Mouse (Mus musculus) left cerebral cortex, postnatal 10 days (tissue): ENCODE results near the gene Olfr1443. TPM values are rescaled to one million over a fixed set of nuclear protein-coding genes. Genes with fewer than 3 reads are reported as not detected.
"Not testable (repeated sequence)": the region's sequence is repeated elsewhere in the genome, so short reads cannot be mapped to it uniquely, and the experiment has no call there.

ENCODE experiments used
- DNase-seq, 2 experiments: peaks; one replicate each; pipeline ENCODE4 v3.0.0; 2021 to 2022; ENCODE audit warnings: low spot score in 2 of 2, mixed read lengths in 1 of 2; ENCODE audit errors: extremely low spot score in 1 of 2
- intact Hi-C: fragments of 180-260 bp; cut with DNase I; formaldehyde crosslinking; loops from one replicate; pipeline ENCODE4 v1.15.1; 2025
- total RNA-seq, 2 experiments: library from RNA; stranded (reverse); gene quantifications; 2 replicates each; pipeline ENCODE4 v1.2.3; 2021

Gene Olfr1443
- not detected for total RNA-seq

GRCm38 (mm10) chr19:12677812-12678211, at the start of gene Olfr1443:
Gene Olfr1443 (plus strand): TSS chr19:12678112.
- intact Hi-C loops: no loop called here
- DNase-seq: no peak

DNA sequence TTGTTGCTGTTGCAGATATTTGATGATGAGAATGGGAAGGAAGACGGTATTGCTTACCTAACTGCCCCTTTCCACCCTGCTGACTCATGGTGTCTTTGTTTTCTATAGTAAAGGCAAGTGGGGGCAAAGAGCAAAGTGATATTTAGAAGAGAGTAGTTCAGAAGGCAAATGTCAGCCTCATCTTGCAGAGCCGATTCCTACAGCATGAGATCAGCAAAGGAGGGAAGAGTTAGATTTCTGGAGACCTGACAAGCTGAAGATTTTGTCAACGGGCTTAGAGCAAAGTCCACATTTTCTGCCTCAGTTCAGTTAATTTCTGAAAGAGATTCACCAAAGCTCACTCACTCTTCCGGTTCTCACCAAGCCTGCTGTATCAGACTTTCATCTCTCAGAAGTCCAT, 44.7 kb upstream of the Olfr1443 start, which contains the start of gene Glyat:
TSS of gene Glyat (plus strand) at position 133 of the 400 bp plus-strand sequence.
- intact Hi-C loops: no loop called here
- no peak for DNase-seq

DNA sequence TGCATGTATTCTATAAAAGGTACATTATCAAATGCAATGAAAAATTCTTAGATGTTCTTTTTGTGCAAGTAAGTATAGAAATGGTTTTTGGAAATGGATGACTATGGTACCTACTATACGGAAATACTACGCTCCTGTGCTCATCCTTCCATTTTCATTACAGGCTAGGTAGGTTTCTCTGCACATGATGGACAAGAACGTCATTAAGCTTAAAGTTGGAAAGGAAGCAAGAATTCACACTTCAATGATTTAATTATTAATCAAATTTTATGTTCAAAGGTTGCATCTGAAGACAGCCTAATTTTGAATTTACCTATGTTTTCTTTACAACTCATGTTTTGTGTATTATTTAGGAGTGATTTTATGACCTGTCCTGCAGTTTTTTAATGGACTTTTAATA, 43.7 kb upstream of the Olfr1443 start:
- intact Hi-C loops: no loop called here
- no peak for DNase-seq

- intact Hi-C loops: no loop called here
- no peak for DNase-seq
Measured at GRCm38 (mm10) chr19:12634963-12635362, 42.9 kb upstream of the Olfr1443 start.

GRCm38 (mm10) chr19:12636863-12637262, 41.0 kb upstream of the Olfr1443 start:
- intact Hi-C loops: no loop called here
- DNase-seq: no peak

- no peak for DNase-seq
- intact Hi-C loops: no loop called here
Measured at GRCm38 (mm10) chr19:12638049-12638448, 39.9 kb upstream of the Olfr1443 start.

DNA sequence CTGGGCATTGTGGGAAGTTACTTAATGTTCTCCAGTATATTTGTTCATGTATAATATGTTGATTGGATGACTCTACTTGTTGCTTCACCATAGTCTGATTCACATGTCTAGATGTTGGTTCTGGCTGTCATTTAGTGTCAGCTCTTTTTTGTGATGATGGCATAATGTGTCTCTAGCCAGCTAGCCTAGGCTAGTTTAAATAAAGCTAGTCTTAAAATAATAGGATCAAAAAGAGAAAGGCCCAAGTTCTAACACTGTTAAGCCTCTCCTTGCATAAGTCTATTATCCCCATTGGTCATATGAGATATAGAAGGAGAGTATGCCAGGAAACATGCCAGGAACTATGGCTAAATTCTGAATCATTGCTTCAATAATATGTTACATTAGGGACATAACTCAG, 28.4 kb upstream of the Olfr1443 start:
- intact Hi-C loops: no loop called here

DNA sequence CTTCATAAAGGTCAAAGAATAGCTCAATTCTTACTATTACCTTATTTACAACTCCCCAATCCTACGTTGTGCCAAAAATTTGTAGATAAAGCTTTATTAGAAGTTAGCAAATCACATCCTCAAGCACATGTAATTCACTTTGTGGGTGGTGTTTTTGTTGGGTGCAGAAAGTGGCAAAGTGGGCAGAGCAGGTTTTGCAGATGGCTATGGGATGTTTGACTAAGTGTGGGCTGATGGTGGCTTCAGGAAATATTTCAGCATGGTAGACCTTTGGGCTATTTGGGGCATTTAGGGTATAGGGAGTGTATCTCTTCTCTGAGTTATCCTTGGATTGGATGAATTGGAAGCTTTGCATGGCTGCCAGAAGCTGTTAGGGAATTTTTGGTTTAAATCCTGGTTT, 11.8 kb upstream of the Olfr1443 start:
- intact Hi-C loops: no loop called here
- no peak for DNase-seq

More for the DNA sequence above, 28.4 kb upstream of the Olfr1443 start:
- no peak for DNase-seq

- intact Hi-C loops, DNase-seq: not testable (repeated sequence)
Measured at GRCm38 (mm10) chr19:12668601-12669000, 9.3 kb upstream of the Olfr1443 start.

GRCm38 (mm10) chr19:12670139-12670538, 7.8 kb upstream of the Olfr1443 start, which contains the start of gene Olfr1442:
Gene Olfr1442 (plus strand): TSS chr19:12670439.
- no peak for DNase-seq
- intact Hi-C loops: no loop called here

DNA sequence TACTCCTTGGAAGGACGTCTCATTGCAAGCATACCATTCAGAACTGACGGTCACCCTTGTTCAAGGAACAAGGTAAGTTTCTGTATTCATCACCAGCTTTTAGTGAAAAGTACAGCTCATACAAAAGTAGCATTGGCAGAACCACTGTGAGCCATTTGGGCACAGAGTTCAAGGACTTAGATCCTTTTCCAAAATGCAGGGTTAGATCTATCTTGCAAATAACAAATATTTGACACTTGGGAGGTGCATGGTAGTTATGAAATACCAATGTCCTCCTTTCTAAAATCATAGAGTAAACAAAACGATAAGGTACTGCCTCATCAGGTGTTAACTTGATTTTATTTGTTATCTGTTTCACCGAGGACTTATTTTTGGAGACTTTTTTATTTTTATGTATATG, 6.9 kb upstream of the Olfr1443 start:
- intact Hi-C loops: no loop called here
- DNase-seq: no peak

GRCm38 (mm10) chr19:12684638-12685037, 6.7 kb downstream of the Olfr1443 start:
- intact Hi-C loops: no loop called here

GRCm38 (mm10) chr19:12685231-12685630, 7.3 kb downstream of the Olfr1443 start:
- intact Hi-C loops: no loop called here
- DNase-seq: no peak

More at GRCm38 (mm10) chr19:12684638-12685037, 6.7 kb downstream of the Olfr1443 start:
- no peak for DNase-seq

GRCm38 (mm10) chr19:12695590-12695989, 17.7 kb downstream of the Olfr1443 start, which contains the start of gene Keg1:
Gene Keg1 (plus strand): TSS chr19:12695786.
- intact Hi-C loops: no loop called here
- no peak for DNase-seq

- no peak for DNase-seq
- intact Hi-C loops: no loop called here
Measured at GRCm38 (mm10) chr19:12696221-12696620, 18.3 kb downstream of the Olfr1443 start.

GRCm38 (mm10) chr19:12708458-12708857, 30.5 kb downstream of the Olfr1443 start:
- intact Hi-C loops: no loop called here
- DNase-seq: no peak

DNA sequence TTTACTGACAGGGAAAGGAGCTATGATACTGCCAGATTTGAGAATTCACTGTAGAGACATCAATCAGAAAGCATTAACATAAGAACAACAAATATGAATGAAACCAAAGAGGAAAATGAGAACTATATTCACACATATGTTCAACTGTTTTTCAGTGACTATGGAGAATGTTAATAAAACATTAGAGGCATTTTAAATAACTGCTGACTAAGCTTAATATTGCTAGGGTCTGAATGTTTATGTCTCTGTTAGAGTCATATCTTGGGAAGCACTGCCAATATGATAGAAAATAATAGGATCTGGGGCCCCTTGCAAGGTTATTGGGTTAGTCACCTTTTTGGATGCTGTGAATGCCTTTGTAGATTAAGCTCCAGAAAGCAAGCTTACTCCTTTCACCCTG, 31.1 kb downstream of the Olfr1443 start:
- intact Hi-C loops: no loop called here
- DNase-seq: no peak

DNA sequence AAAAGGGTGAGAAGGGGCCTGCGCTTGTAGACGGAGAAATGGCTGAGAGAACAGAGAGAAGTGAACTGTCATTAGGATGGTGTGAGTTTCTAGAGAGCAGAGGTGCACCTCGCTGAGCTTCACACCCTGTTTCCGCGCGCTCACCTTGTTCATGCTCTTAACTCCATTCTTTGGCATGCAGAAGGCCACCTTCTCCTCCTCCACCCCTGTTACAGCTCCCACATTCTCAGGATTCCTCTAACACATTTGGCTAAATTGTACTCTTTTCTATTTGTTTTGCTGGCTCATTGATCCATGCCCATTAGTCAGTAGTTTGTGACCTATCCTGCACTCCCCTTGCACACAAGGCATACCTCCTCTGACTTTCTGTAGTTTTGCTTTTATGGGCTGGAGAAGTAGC, 41.3 kb downstream of the Olfr1443 start:
- no peak for DNase-seq
- intact Hi-C loops: no loop called here

DNA sequence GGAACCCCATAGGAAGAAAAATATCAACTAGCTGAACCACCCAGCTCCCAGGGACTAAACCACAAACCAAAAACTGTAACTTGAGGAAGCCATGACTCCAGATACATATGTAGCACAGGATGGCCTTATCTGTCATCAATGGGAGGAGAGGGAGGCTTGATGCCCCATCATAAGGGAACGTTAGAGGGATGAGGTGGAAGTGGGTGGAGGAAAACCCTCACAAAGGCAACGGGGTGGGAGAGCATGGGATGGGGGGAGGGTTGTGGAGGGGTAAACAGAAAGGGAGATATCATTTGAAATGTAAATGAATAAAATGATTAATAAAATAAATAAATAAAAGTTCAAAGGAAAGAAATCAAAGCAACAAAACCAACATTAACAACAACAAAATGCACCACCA, 42.6 kb downstream of the Olfr1443 start:
- intact Hi-C loops: loop anchor here (5.0 kb wide), 1 partner anchor 77 kb away; the partner anchor contains the start of genes Lpxn and Zfp91
- no peak for DNase-seq

GRCm38 (mm10) chr19:12720919-12721318, 43.0 kb downstream of the Olfr1443 start:
- intact Hi-C loops: loop anchor here (5.0 kb wide), 1 partner anchor 76 kb away; the partner anchor contains the start of genes Lpxn and Zfp91
- DNase-seq: not testable (repeated sequence)

- intact Hi-C loops: loop anchor here (5.0 kb wide), 1 partner anchor 76 kb away; the partner anchor contains the start of genes Lpxn and Zfp91
- DNase-seq: not testable (repeated sequence)
Measured at GRCm38 (mm10) chr19:12721596-12721995, 43.7 kb downstream of the Olfr1443 start.
